Mouse (Mus musculus) MEL (cell line): ENCODE measurements around the gene Pink1. TPM values are rescaled to one million over a fixed set of nuclear protein-coding genes. Genes with fewer than 3 reads are reported as not detected.

Experiments
- DNase-seq: peaks from one replicate; pipeline ENCODE4 v3.0.0; 2011; ENCODE audit warnings: low read depth, low spot score
- H3K27ac ChIP-seq: 2 replicates; pipeline ENCODE4 v1.5.1; 2012; ENCODE audit warnings: low read depth, mild to moderate bottlenecking, control low read depth, low read length, moderate library complexity; ENCODE audit not compliant: control insufficient read depth
- H3K27me3 ChIP-seq, 2 experiments: fragments of 150-350 bp in 1 of 2; sonication (generic) in 1 of 2; 2 replicates each; pipeline ENCODE4 v1.6.1; 2012; ENCODE audit warnings: low read length in 2 of 2, mild to moderate bottlenecking in 2 of 2, improper control_type of control experiment in 1 of 2, moderate library complexity in 1 of 2; ENCODE audit not compliant: insufficient read depth in 2 of 2, control insufficient read depth in 1 of 2
- H3K36me3 ChIP-seq, 2 experiments: 2 replicates each; pipeline ENCODE4 v1.6.1; 2012 to 2014; ENCODE audit warnings: low read length in 2 of 2, improper control_type of control experiment in 1 of 2, inconsistent platforms in 1 of 2, mild to moderate bottlenecking in 1 of 2; ENCODE audit not compliant: insufficient read depth in 2 of 2, control insufficient read depth in 1 of 2
- H3K4me1 ChIP-seq, 2 experiments: fragments of 150-350 bp in 1 of 2; sonication (generic) in 1 of 2; 2 replicates each; pipeline ENCODE4 v1.6.1; 2012; ENCODE audit warnings: low read length in 2 of 2, improper control_type of control experiment in 1 of 2, mild to moderate bottlenecking in 1 of 2; ENCODE audit not compliant: insufficient read depth in 2 of 2, control insufficient read depth in 1 of 2
- H3K4me3 ChIP-seq, 2 experiments: fragments of 150-350 bp in 1 of 2; sonication (generic) in 1 of 2; 2 replicates each; pipeline ENCODE4 v1.5.1; 2012; ENCODE audit warnings: low read depth in 2 of 2, low read length in 2 of 2, mild to moderate bottlenecking in 2 of 2, moderate library complexity in 2 of 2, control low read depth in 1 of 2, improper control_type of control experiment in 1 of 2; ENCODE audit not compliant: control insufficient read depth in 1 of 2, insufficient read depth in 1 of 2
- H3K79me2 ChIP-seq: 2 replicates; pipeline ENCODE4 v1.6.1; 2012; ENCODE audit warnings: mild to moderate bottlenecking, low read length, moderate library complexity; ENCODE audit not compliant: control insufficient read depth, poor library complexity, insufficient read depth
- H3K9ac ChIP-seq: 2 replicates; pipeline ENCODE4 v1.6.1; 2012; ENCODE audit warnings: low read depth, mild to moderate bottlenecking, control low read depth, low read length, moderate library complexity; ENCODE audit not compliant: control insufficient read depth, poor library complexity, severe bottlenecking
- H3K9me3 ChIP-seq: fragments of 150-350 bp; sonication (generic); replicated peaks from 2 replicates; pipeline ENCODE4 v1.6.1; 2012; ENCODE audit warnings: mild to moderate bottlenecking, low read length, improper control_type of control experiment, moderate library complexity; ENCODE audit not compliant: insufficient read depth
- CHD1 ChIP-seq: IDR thresholded peaks from 2 replicates; pipeline ENCODE4 v1.6.1; 2012; ENCODE audit warnings: low read depth, mild to moderate bottlenecking, inconsistent platforms, low read length, improper control_type of control experiment
- CHD2 ChIP-seq: IDR thresholded peaks from 2 replicates; pipeline ENCODE4 v1.6.1; 2011; ENCODE audit warnings: low read length, improper control_type of control experiment
- CTCF ChIP-seq, 3 experiments: IDR thresholded peaks in 2 of 3; conservative IDR thresholded peaks in 1 of 3; 2 replicates each; pipeline ENCODE4 v1.5.1; 2011 to 2012; ENCODE audit warnings: low read length in 3 of 3, low read depth in 2 of 3, mild to moderate bottlenecking in 2 of 3, improper control_type of control experiment in 1 of 3, inconsistent platforms in 1 of 3, mixed read lengths in 1 of 3, moderate library complexity in 1 of 3; ENCODE audit not compliant: control insufficient read depth in 1 of 3, insufficient read depth in 1 of 3, poor library complexity in 1 of 3, severe bottlenecking in 1 of 3
- E2F4 ChIP-seq: IDR thresholded peaks from 2 replicates; pipeline ENCODE4 v1.6.1; 2011; ENCODE audit warnings: low read depth, low read length, improper control_type of control experiment, borderline replicate concordance
- ELF1 ChIP-seq: IDR thresholded peaks from 2 replicates; pipeline ENCODE4 v1.6.1; 2014; ENCODE audit warnings: low read depth, mild to moderate bottlenecking, inconsistent platforms, low read length, improper control_type of control experiment, moderate library complexity
- GABPA ChIP-seq: IDR thresholded peaks from 2 replicates; pipeline ENCODE4 v1.6.1; 2012; ENCODE audit warnings: low read depth, mild to moderate bottlenecking, inconsistent platforms, low read length, improper control_type of control experiment, moderate library complexity
- HCFC1 ChIP-seq: IDR thresholded peaks from 2 replicates; pipeline ENCODE4 v1.6.1; 2012; ENCODE audit warnings: low read depth, mild to moderate bottlenecking, inconsistent platforms, low read length, improper control_type of control experiment, moderate library complexity
- JUND ChIP-seq: IDR thresholded peaks from 2 replicates; pipeline ENCODE4 v1.6.1; 2011; ENCODE audit warnings: low read depth, mild to moderate bottlenecking, improper control_type of control experiment, low read length
- KAT2A ChIP-seq: conservative IDR thresholded peaks from 2 replicates; pipeline ENCODE4 v1.6.1; 2012; ENCODE audit warnings: low read depth, low read length, improper control_type of control experiment, inconsistent platforms
- MEF2A ChIP-seq: IDR thresholded peaks from 2 replicates; pipeline ENCODE4 v1.6.1; 2014; ENCODE audit warnings: low read depth, mild to moderate bottlenecking, inconsistent platforms, low read length, improper control_type of control experiment; ENCODE audit not compliant: poor library complexity, insufficient replicate concordance, severe bottlenecking; ENCODE audit errors: extremely low read depth
- MYB ChIP-seq: IDR thresholded peaks from 2 replicates; pipeline ENCODE4 v1.6.1; 2011; ENCODE audit warnings: mild to moderate bottlenecking, low read depth, low read length, improper control_type of control experiment
- MYC ChIP-seq: IDR thresholded peaks from 2 replicates; pipeline ENCODE4 v1.6.1; 2011; ENCODE audit warnings: low read depth, mild to moderate bottlenecking, low read length, improper control_type of control experiment, moderate library complexity
- NRF1 ChIP-seq: IDR thresholded peaks from 2 replicates; pipeline ENCODE4 v1.6.1; 2014; ENCODE audit warnings: low read depth, mild to moderate bottlenecking, inconsistent platforms, low read length, improper control_type of control experiment, moderate library complexity; ENCODE audit not compliant: poor library complexity, insufficient read depth, severe bottlenecking
- POLR2AphosphoS2 ChIP-seq: IDR thresholded peaks from 2 replicates; pipeline ENCODE4 v1.6.1; 2011; ENCODE audit warnings: low read length, improper control_type of control experiment
- POLR2AphosphoS5 ChIP-seq: IDR thresholded peaks from 2 replicates; pipeline ENCODE4 v1.6.1; 2012; ENCODE audit warnings: low read depth, borderline replicate concordance, mild to moderate bottlenecking, inconsistent platforms, low read length, moderate library complexity, mixed read lengths
- RAD21 ChIP-seq: IDR thresholded peaks from 2 replicates; pipeline ENCODE4 v1.6.1; 2011; ENCODE audit warnings: mild to moderate bottlenecking, low read depth, low read length, improper control_type of control experiment
- SMC3 ChIP-seq: IDR thresholded peaks from 2 replicates; pipeline ENCODE4 v1.6.1; 2011; ENCODE audit warnings: low read depth, low read length, improper control_type of control experiment
- TBP ChIP-seq: IDR thresholded peaks from 2 replicates; pipeline ENCODE4 v1.8.0; 2011; ENCODE audit warnings: low read depth, low read length, improper control_type of control experiment
- TCF12 ChIP-seq: IDR thresholded peaks from 2 replicates; pipeline ENCODE4 v1.6.1; 2014; ENCODE audit warnings: low read depth, mild to moderate bottlenecking, inconsistent platforms, low read length, improper control_type of control experiment, moderate library complexity
- USF1 ChIP-seq: IDR thresholded peaks from 2 replicates; pipeline ENCODE4 v1.6.1; 2014; ENCODE audit warnings: low read depth, mild to moderate bottlenecking, inconsistent platforms, low read length, improper control_type of control experiment, moderate library complexity
- USF2 ChIP-seq, 2 experiments: IDR thresholded peaks; 2 replicates each; pipeline ENCODE4 v1.6.1; 2011 to 2012; ENCODE audit warnings: improper control_type of control experiment in 2 of 2, low read length in 2 of 2, borderline replicate concordance in 1 of 2, inconsistent platforms in 1 of 2, low read depth in 1 of 2, mild to moderate bottlenecking in 1 of 2; ENCODE audit not compliant: insufficient read depth in 1 of 2
- ZKSCAN1 ChIP-seq: IDR thresholded peaks from 2 replicates; pipeline ENCODE4 v1.6.1; 2012; ENCODE audit warnings: low read depth, mild to moderate bottlenecking, inconsistent platforms, low read length, improper control_type of control experiment, moderate library complexity
- polyA plus RNA-seq, 2 experiments: library from polyadenylated mRNA; stranded (reverse) in 1 of 2; unstranded in 1 of 2; fragments of >175 nt in 1 of 2; fragments of >200 nt in 1 of 2; gene quantifications; 2 replicates each; pipeline versions ENCODE4 v1.2.1 to v1.2.4; 2012; ENCODE audit warnings: low replicate concordance in 2 of 2, low read depth in 1 of 2; ENCODE audit not compliant: insufficient read length in 2 of 2, insufficient read depth in 1 of 2, missing spikeins in 1 of 2
- total RNA-seq: library from RNA; depleted of rRNA; stranded (reverse); fragments of 300-350 nt; gene quantifications from 2 replicates; pipeline ENCODE4 v1.2.3, GENCODE M21; 2012

The Pink1 gene
- total and polyA plus RNA-seq, 3 experiments, result 21.2 to 22.1 TPM; not detected in 1

- H3K79me2 ChIP-seq, result peaks cover 13% of the 10 kb centered on the region; the same call in 1 of the 2 replicates
- H3K36me3 ChIP-seq, result peaks cover 11 to 13% of the 10 kb centered on the region in 2 experiments
- no peak overlapping the region for H3K27ac ChIP-seq
- no peak for TF ChIP-seq USF2 (IDR thresholded peaks at IDR 0.05; ENCODE audit: borderline replicate concordance in 1 of 2, insufficient read depth in 1 of 2, low read depth in 1 of 2, low read length in 2 of 2)
- no peak for TF ChIP-seq JUND
- no peak for TF ChIP-seq MYB
- TF ChIP-seq RAD21, result no peak
- TF ChIP-seq TCF12, result no peak
- no peak for TF ChIP-seq MYC
- TF ChIP-seq POLR2AphosphoS2, result no peak
- TF ChIP-seq USF1, result no peak
- TF ChIP-seq NRF1, result no peak
- TF ChIP-seq TBP, result no peak
- TF ChIP-seq ZKSCAN1, result no peak
- no peak for TF ChIP-seq POLR2AphosphoS5
- TF ChIP-seq CTCF (IDR thresholded peaks at IDR 0.05 in 2 of 3, conservative IDR thresholded peaks at IDR 0.05 in 1 of 3; ENCODE audit: control insufficient read depth in 1 of 3, insufficient read depth in 1 of 3, low read depth in 2 of 3, low read length in 3 of 3, poor library complexity in 1 of 3, severe bottlenecking in 1 of 3), result no peak
- no peak for TF ChIP-seq GABPA
- TF ChIP-seq, all 39 proteins: peak for 0
- H3K9me3 ChIP-seq, result no peaks in the 10 kb centered on the region
- no peak overlapping the region for H3K4me3 ChIP-seq
- peaks cover 9 to 17% of the 10 kb centered on the region in 2 experiments; a peak in 3 of 4 replicates for H3K4me1 ChIP-seq
- H3K27me3 ChIP-seq, result no peaks in the 10 kb centered on the region
- no peak for DNase-seq
- H3K9ac ChIP-seq, result no peak overlapping the region
These were observed 14.5 kb downstream of the Pink1 start for GRCm38 (mm10) chr4:138311595-138311994.

DNA sequence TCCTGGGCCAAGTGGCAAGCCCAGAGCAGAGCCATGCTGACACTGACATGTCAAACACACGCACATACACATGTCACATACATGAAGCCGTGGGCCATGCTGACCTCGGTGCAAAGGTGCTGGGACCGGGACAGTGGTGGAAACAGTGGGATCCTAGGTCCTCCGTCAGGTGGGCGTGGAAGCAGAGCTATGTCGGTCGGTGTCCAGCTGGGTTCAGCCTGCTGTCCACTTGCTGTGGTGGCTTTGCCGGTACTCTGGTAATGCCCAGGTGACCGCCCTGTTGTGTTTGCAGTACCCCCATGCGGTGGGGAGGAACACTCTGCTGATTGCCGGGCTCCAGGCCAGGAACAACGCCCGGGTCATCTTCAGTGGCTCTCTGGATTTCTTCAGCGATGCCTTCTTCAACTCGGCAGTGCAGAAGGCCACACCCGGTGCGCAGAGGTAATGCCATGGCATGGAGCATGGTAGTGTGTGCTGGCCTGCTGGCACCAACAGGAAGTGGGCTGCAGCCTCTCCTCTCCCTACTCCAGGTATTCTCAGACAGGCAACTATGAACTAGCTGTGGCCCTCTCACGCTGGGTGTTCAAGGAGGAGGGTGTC is 15.7 kb downstream of the Pink1 start:
- TF ChIP-seq MEF2A (no peak), SMC3 (no peak), CHD2 (no peak), HCFC1 (no peak), KAT2A (no peak), ELF1 (no peak), MYC (no peak), USF2 (IDR thresholded peaks at IDR 0.05; ENCODE audit: borderline replicate concordance in 1 of 2, insufficient read depth in 1 of 2, low read depth in 1 of 2, low read length in 2 of 2) (no peak), POLR2AphosphoS5 (no peak), E2F4 (no peak), USF1 (no peak), CHD1 (no peak)
- no peaks in the 10 kb centered on the region for H3K9me3 ChIP-seq
- peaks cover 9 to 19% of the 10 kb centered on the region in 2 experiments; a peak in 3 of 4 replicates for H3K4me1 ChIP-seq
- peaks cover 11 to 13% of the 10 kb centered on the region in 2 experiments for H3K36me3 ChIP-seq
- no peak overlapping the region for H3K27ac ChIP-seq
- no peak overlapping the region for H3K9ac ChIP-seq
- no peaks in the 10 kb centered on the region for H3K27me3 ChIP-seq
- no peak for DNase-seq
- H3K79me2 ChIP-seq, result peaks cover 23% of the 10 kb centered on the region
- no peak overlapping the region for H3K4me3 ChIP-seq
